ENCODE assay signal across 12 mouse cellular contexts in the genomic region with DNA sequence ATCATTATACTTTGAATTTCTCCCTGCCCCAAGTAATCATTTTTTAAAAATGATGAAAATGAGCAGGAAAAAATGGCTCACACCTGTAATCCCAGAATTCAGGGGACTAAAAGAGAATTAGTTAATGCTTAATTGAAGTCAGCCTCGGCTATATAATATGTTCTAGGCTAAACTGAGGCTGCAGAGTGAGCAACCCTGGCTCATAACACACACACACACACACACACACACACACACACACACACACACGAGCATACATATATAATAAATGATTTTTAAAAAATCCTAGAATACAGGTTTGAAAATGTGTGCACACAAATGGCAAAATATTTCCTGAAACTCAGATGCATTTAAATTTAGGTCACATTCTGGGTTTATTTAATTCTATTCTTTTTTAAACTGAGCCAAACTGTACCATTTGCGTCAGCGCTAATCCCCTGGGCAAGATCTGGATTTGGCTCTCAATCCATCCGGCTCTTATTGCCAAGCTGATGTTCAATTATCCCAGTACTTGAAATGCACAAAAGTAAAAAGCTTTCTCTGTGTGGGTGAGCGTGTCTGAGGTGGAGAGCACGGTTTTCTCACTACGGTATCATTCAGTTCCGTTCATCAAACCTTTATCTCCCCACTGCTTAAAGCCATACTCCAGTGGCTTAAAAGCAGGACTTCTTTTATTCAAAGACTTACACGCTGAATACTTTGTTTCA. TPM values are rescaled to one million over a fixed set of nuclear protein-coding genes. Genes with fewer than 3 reads are reported as not detected.
DNase-seq lines count a peak whose midpoint lies in the region; ATAC-seq lines count a peak whose summit lies in the region.
"Had no signal": no experiment of that assay in that cellular context is flagged by ENCODE, and none has a peak within 500 bp of the region (broad histone marks: within the 10 kb centered on the region; RNA-seq: fewer than 3 reads in every experiment).

No protein-coding gene starts in this region.

- H3K36me3 ChIP-seq in heart, embryonic 11.5 days (ENCODE audit: control insufficient read depth, insufficient read depth, low read length), result no peaks in the 10 kb centered on the region
- H3K36me3 ChIP-seq: G1E; neural tube, embryonic 12.5 days had no signal

- intact Hi-C loops in left cerebral cortex, postnatal 25 days (cut with DNase I), result no loop called here

- DNase-seq in adrenal gland, postnatal 10 days, result peak; percentile 33
- DNase-seq in adrenal gland, postnatal 36 days, result no peak
- peak; percentile 47 for DNase-seq in heart, adult 8-10 months (ENCODE audit: low spot score)
- DNase-seq in Muller cell, postnatal 12 days (ENCODE audit: inconsistent ontology term), result peak; percentile 14
- DNase-seq in left cerebral cortex, postnatal 25 days (ENCODE audit: low spot score in 2 of 2), result peak; percentile 11 to 68
- no peak for DNase-seq in kidney, postnatal 36 days
- DNase-seq in liver, result no peak

- H3K9me3 ChIP-seq in heart, embryonic 11.5 days (replicated peaks; ENCODE audit: control insufficient read depth, low read length), result no peaks in the 10 kb centered on the region
- H3K9me3 ChIP-seq: neural tube, embryonic 12.5 days had no signal

- no peak overlapping the region for H3K4me3 ChIP-seq in heart, embryonic 11.5 days (ENCODE audit: low read depth, low read length)
- H3K4me3 ChIP-seq: erythroblast, embryonic 14.5 days; neural tube, embryonic 12.5 days had no signal

- no peak overlapping the region for H3K9ac ChIP-seq in heart, embryonic 11.5 days (ENCODE audit: low read depth, low read length)
- H3K9ac ChIP-seq: neural tube, embryonic 12.5 days had no signal

- no peaks in the 10 kb centered on the region for H3K4me1 ChIP-seq in heart, embryonic 11.5 days (ENCODE audit: control insufficient read depth, insufficient read depth, low read length)
- H3K4me1 ChIP-seq: neural tube, embryonic 12.5 days had no signal

- H3K27ac ChIP-seq in heart, embryonic 11.5 days (ENCODE audit: low read depth, low read length), result no peak overlapping the region
- H3K27ac ChIP-seq: kidney, postnatal 0 days; neural tube, embryonic 12.5 days had no signal

- no peak for ATAC-seq in heart, embryonic 11.5 days (replicated peaks; ENCODE audit: insufficient number of reproducible peaks, low FRiP score, low TSS enrichment)

- no peak overlapping the region for H3K4me2 ChIP-seq in heart, embryonic 11.5 days
- H3K4me2 ChIP-seq: neural tube, embryonic 12.5 days had no signal

- no peaks in the 10 kb centered on the region for H3K27me3 ChIP-seq in heart, embryonic 11.5 days (ENCODE audit: control insufficient read depth, insufficient read depth, low read length)
- H3K27me3 ChIP-seq: neural tube, embryonic 12.5 days had no signal

- 79% methylated on average over 10 of the region's 10 CpGs for WGBS in heart, embryonic 11.5 days (ENCODE audit: insufficient replicate concordance)

RNA-seq across cellular contexts. Expression of a gene that starts 43.8 kb away (rescaled TPM):
- under 1 TPM; 0.24 to 0.30 TPM for total RNA-seq in adrenal gland, postnatal 10 days (2021)
- under 1 TPM; 0.13 to 0.33 TPM for total RNA-seq in adrenal gland, postnatal 36 days (2021)
- under 1 TPM; 0.16 to 0.75 (median 0.27) TPM for total RNA-seq in heart, adult 8-10 months (2022)
- polyA plus RNA-seq in heart, embryonic 11.5 days (2014; fragmentation: Nextera tagmentation; extraction: Ambion mirVana), result 0.20 and 0.24 TPM in 2 replicates
- 10 to 100 TPM; 73.2 to 79.7 TPM for total RNA-seq in left cerebral cortex, postnatal 25 days (2021)
- polyA plus RNA-seq: erythroblast, embryonic 14.5 days; G1E had no signal

Comparison
In these comparisons a context has a peak if more than half of its experiments do, and no peak if none do; other contexts are left out.
1. DNase-seq: peak in adrenal gland, postnatal 10 days (single experiment), heart, adult 8-10 months (single experiment), Muller cell, postnatal 12 days (single experiment) and left cerebral cortex, postnatal 25 days (2 of 2); none in adrenal gland, postnatal 36 days (0 of 2), kidney, postnatal 36 days (0 of 2) and liver (single experiment).
2. RNA of a gene that starts 43.8 kb away (total RNA-seq): 73.2 to 79.7 TPM in left cerebral cortex, postnatal 25 days; 0.13 to 0.33 TPM in adrenal gland, postnatal 36 days, 0.16 to 0.75 TPM in heart, adult 8-10 months and 0.24 to 0.30 TPM in adrenal gland, postnatal 10 days; every median in the first group is over 10 times any median in the second.